8 mouse cellular contexts compared by ENCODE assay signal in the genomic region with DNA sequence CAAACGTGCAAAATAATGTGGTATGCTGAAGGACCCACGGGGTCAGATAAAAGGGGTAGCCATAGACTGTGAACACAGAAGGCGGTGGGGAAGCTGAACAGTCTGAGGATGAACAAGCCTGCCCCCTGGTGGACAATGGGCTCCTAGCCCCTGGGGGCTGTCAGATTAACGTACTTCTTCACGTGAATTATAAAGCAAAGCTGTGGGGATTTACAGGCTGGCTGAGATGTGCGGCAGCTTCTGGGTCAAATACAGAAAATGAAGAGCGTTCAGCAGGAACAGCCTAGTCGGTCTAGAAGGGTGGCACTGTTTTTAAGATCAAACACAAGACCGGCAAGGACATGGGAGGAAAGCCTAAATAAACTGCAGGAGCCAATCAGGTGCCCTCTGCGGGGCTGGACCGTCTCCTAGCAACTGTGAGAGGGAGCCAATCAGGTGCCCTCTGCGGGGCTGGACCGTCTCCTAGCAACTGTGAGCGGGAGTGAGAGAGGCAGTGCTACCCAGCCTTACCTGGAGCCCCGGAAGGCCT. TPM values are rescaled to one million over a fixed set of nuclear protein-coding genes. Genes with fewer than 3 reads are reported as not detected.
DNase-seq lines count a peak whose midpoint lies in the region; ATAC-seq lines count a peak whose summit lies in the region.

No protein-coding gene starts in this region.

- peak; percentile 98 for ATAC-seq in hindbrain, embryonic 16.5 days

- peak overlapping the region; percentile 59; the same call in 1 of the 2 replicates for H3K27ac ChIP-seq in hindbrain, embryonic 16.5 days (ENCODE audit: low read depth, low read length)

- H3K4me3 ChIP-seq in hindbrain, embryonic 16.5 days (ENCODE audit: low read length), result peak overlapping the region; percentile 35

- intact Hi-C loops in heart, postnatal 25 days (cut with DNase I), result no loop called here

- DNase-seq in heart, adult 11 months, result peak; percentile 90
- no peak for DNase-seq in heart, postnatal 25 days (ENCODE audit: low spot score)
- DNase-seq in cerebellum, adult 9-11 months, result peak; percentile 35
- DNase-seq in frontal cortex, adult 2 months (ENCODE audit: extremely low spot score in 1 of 2, low spot score in 1 of 2), result peak; percentile 63 to 86
- DNase-seq in layer of hippocampus, postnatal 25 days (ENCODE audit: extremely low spot score in 1 of 2, low spot score in 1 of 2), result peak; percentile 63 to 82
- DNase-seq in lung, postnatal 14 days, result peak; percentile 69
- DNase-seq in right cerebral cortex, postnatal 14 days, result peak; percentile 76

- H3K9me3 ChIP-seq in hindbrain, embryonic 16.5 days (ENCODE audit: control insufficient read depth, low read length), result 0 out of 2 replicates have a peak, but pooled peaks cover 2% of the 10 kb centered on the region

- H3K4me2 ChIP-seq in hindbrain, embryonic 16.5 days (ENCODE audit: low read length), result peak overlapping the region; percentile 53

- H3K27me3 ChIP-seq in hindbrain, embryonic 16.5 days (replicated peaks; ENCODE audit: control insufficient read depth, insufficient read depth, low read length), result no peaks in the 10 kb centered on the region

- WGBS in hindbrain, embryonic 16.5 days, result 9% methylated on average over 15 of the region's 15 CpGs

- 0 out of 2 replicates have a peak overlapping the region, but pooled peaks have one; percentile 47 for H3K9ac ChIP-seq in hindbrain, embryonic 16.5 days (ENCODE audit: low read depth, low read length)

- H3K4me1 ChIP-seq in hindbrain, embryonic 16.5 days (ENCODE audit: control insufficient read depth, insufficient read depth, low read depth, low read length), result peaks cover 4% of the 10 kb centered on the region

- peaks cover 13% of the 10 kb centered on the region for H3K36me3 ChIP-seq in hindbrain, embryonic 16.5 days (ENCODE audit: control insufficient read depth, insufficient read depth, low read length)

RNA-seq across cellular contexts. Expression of a gene that starts 15.5 kb away (rescaled TPM):
- 1 to 10 TPM; 4.6 to 5.0 TPM for total RNA-seq in heart, postnatal 25 days (2021)
- polyA plus RNA-seq in frontal cortex, adult 2 months (2012; rRNA removed), result 12.0 and 13.3 TPM in 2 replicates
- polyA plus RNA-seq in hindbrain, embryonic 16.5 days (2015; fragmentation: Nextera tagmentation; extraction: Ambion mirVana), result 5.7 and 7.7 TPM in 2 replicates
- total RNA-seq in layer of hippocampus, postnatal 25 days (2021), result 10 to 100 TPM; 19.3 to 24.9 TPM

RNA-seq across cellular contexts. Expression of a gene that starts 15.6 kb away (rescaled TPM):
- total RNA-seq in heart, postnatal 25 days (2021), result not detected
- 0.80 and 1.5 TPM in 2 replicates for polyA plus RNA-seq in frontal cortex, adult 2 months (2012; rRNA removed)
- 3.0 and 4.0 TPM in 2 replicates for polyA plus RNA-seq in hindbrain, embryonic 16.5 days (2015; fragmentation: Nextera tagmentation; extraction: Ambion mirVana)
- total RNA-seq in layer of hippocampus, postnatal 25 days (2021), result 1 to 10 TPM; 1.8 to 2.1 TPM
